Mouse (Mus musculus) c-Kit-positive CD71-positive TER-119-positive erythroid progenitor cells, embryonic 14.5 days (primary cell): ENCODE data around the gene Gbf1.

Experiments
- DNase-seq: peaks from one replicate; pipeline ENCODE4 v3.0.0-alpha.2; 2013; ENCODE audit warnings: low spot score

The Gbf1 gene

GRCm38 (mm10) chr19:46302551-46302950 lies 150.2 kb downstream of the Gbf1 start:
- DNase-seq, result no peak

DNA sequence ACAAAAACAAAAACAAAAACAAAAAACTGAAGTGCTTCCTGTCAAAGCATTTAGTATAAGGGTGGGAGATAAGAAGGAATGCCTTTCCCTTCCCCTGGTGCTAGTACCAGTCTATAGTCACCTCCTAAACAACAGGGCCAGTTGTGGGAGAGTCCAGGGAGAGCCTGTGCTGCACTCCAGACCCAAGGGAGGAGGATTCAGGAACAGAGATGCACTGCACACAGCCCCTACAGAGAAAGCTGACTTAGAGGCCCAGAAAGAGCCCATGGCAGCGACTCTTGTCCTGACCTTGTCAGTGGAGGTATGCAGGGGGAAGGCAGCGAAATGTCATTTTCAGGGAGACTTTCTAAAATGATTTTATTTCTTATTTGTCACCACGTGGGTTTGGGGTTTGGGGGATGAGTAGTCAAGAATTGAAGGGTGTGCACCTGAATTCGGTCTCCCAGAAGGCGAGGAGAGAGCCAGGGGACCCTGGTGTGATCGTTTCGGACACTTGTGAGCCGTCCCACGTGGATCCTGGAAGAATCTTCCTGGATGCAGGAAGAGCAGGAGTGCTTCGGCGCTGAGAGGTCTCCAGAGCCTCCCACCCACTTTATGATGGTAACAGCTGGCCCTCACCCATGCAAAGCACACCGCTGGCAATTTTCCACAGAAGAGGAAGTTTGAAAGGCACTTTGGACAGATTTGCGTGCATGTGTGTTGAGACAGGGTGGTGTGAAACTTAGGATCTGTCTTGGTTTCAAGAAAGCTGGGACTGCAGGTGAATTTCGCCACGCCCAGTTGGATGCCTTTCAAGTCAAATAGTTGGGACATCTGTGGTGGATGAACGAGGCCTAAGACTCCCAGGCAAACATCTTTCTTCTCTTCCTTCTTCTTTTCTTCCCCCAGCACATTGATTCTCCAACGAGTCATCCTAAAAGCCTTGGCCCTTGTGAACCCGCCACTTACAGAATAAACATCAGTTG lies 151.2 kb downstream of the Gbf1 start:
- no peak for DNase-seq

GRCm38 (mm10) chr19:46304216-46304841 lies 152.0 kb downstream of the Gbf1 start, which contains the start of gene Nfkb2:
Gene Nfkb2 (plus strand): TSS chr19:46304320.
- DNase-seq, result peak; percentile 91

DNA sequence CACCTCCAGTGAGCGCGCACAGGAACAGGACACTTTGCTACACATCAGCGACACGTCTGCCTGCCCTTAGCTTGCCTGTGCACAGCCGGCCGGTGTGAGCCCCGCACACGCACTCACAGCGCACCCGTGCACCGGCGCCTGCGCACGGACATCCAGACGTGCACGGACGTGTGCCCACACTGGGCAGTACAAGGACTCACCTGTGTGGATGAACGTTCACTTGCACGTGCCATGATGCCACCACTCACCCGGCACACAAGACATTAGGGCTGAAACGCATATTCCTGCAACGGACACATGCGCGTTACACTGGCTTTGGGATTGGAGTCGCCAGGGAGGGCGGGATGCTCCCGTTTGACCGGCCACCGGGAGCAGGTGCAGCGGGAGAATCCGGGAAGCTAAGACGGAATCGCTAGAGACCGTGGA lies 152.6 kb downstream of the Gbf1 start:
- no peak for DNase-seq

GRCm38 (mm10) chr19:46305432-46306267 lies 153.3 kb downstream of the Gbf1 start:
- DNase-seq, result peak; percentile 89

DNA sequence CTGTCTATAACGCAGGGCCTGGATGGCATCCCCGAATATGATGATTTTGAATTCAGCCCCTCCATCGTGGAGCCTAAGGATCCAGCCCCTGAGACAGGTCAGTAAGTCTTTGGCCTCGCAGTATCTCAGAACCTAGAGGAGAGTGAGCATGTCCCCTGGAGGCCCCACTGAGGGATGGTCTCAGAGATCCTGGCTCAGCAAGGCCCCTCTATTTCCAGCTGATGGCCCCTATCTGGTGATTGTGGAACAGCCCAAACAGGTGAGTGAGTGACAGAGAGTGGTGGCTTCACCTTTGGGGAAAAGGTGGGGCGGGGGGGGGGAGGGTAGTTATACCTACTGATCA lies 153.9 kb downstream of the Gbf1 start:
- DNase-seq, result no peak

DNA sequence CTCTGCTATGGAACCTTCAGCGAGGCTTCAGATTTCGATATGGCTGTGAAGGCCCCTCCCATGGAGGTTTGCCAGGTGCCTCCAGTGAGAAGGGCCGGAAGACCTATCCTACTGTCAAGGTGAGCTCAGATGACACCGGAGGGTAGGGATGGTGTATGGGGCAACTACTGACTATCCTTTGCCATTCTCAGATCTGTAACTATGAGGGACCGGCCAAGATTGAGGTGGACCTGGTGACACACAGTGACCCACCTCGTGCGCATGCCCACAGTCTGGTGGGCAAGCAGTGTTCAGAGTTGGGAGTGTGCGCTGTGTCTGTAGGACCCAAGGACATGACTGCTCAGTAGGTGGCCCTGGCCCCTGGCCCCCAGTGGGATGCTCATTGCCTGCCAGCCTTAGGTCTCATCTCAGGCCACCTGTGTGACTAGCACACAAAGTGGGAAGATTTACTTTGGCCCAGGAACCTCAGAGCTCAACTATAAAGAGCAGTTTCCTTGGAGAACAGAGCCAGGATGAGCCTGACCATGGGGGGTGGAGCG lies 154.5 kb downstream of the Gbf1 start:
- no peak for DNase-seq

DNA sequence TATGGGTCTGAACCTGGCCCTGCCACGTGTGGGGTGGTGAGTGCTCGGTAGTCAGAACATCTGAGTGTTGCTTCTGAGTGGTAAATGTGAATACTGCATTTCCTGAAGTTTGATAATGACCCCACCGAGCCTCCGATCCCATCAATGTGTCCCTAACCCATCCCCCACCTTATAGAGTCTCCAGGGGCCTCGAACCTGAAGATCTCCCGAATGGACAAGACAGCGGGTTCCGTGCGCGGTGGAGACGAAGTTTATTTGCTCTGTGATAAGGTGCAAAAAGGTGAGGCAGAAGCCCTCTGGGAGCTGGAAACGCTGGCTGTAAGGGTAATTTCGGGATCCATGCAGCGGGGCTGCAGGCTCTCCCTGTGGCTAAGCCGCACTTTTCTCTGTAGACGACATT lies 155.5 kb downstream of the Gbf1 start:
- no peak for DNase-seq

DNA sequence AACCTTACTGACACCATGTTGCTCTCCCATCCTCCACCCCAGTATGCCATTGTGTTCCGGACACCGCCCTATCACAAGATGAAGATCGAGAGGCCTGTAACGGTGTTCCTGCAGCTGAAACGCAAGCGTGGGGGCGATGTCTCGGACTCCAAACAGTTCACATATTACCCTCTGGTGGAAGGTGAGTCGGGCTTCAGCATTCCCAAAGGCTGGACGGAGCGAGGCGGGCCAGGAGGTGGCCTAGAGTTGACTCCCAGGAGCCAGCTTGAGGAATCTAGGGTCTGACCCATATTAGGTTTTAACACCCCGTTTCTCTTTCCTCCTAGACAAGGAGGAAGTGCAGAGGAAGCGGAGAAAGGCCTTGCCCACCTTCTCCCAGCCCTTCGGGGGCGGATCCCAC lies 156.0 kb downstream of the Gbf1 start:
- no peak for DNase-seq

DNA sequence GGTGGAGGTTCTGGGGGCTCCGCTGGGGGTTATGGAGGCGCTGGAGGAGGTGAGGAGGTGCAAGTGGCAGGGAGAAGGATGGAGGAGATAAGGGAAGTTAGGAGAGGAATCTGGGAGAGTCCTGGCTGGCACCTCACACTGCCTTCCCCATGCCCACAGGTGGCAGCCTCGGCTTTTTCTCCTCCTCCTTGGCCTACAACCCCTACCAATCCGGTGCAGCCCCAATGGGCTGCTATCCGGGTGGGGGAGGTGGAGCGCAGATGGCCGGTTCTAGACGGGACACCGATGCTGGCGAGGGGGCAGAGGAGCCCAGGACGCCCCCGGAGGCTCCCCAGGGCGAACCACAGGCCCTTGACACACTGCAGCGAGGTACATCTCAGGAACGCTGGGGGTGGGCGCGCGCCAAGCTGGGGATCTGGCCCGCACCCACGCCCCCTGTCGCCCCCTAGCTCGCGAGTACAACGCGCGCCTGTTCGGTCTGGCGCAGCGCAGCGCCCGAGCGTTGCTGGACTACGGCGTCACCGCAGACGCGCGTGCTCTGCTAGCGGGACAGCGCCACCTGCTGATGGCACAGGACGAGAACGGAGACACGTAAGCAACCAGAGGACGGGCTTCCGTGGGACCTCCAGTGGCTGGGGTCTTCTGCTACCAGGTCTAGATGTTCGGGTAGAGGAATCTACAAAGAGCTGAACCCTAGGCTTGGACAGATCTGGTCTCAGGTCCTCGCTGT lies 156.6 kb downstream of the Gbf1 start:
- peak; percentile 74 for DNase-seq

- no peak for DNase-seq
These were observed 157.5 kb downstream of the Gbf1 start for GRCm38 (mm10) chr19:46309651-46310305.

- no peak for DNase-seq
These were observed 158.1 kb downstream of the Gbf1 start for GRCm38 (mm10) chr19:46310312-46310865.

GRCm38 (mm10) chr19:46311341-46311740 lies 159.0 kb downstream of the Gbf1 start:
- DNase-seq, result no peak

DNA sequence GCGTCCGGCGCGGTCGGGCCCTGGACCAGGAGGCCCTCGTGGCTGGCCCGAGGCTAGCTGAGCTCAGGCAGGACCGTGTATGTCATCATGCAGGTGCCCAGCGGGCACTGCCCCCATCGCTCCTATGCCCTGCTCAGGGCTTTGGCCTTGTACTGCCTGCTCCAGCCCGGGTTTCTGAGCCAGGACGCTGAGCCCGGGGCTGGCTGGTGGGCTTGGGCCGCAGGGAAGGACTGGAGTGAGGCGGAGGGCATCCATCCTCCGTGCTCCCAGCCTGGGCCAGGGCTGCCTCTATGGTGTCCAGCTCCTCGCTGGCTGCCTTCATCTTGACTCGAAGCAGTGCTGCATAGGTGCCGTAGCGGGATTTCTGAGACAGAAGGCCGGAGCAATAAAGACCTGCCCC lies 160.3 kb downstream of the Gbf1 start:
- no peak for DNase-seq

DNA sequence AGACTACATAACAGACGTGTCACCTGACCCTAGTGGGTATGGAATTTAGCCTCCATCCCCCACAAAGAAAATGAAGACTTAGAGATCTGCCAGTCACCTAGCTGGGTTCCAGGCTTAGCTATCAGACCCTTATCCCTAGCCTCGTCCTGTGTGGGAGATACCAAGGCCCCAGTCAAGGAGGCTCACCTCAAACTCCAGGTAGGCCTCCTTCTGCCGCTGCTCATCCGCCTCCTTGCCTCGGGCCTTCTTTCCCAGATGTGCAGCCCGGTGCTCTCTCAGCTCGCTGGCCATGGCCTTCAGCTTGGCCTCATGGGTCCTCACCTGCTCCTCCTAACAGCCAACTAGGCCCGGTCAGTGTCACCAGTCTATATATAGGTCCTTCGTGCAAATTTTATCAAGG lies 160.8 kb downstream of the Gbf1 start:
- DNase-seq, result no peak

- no peak for DNase-seq
These were observed 161.3 kb downstream of the Gbf1 start for GRCm38 (mm10) chr19:46313591-46313990.

- no peak for DNase-seq
These were observed 161.9 kb downstream of the Gbf1 start for GRCm38 (mm10) chr19:46314151-46314601.

GRCm38 (mm10) chr19:46314872-46315742 lies 162.8 kb downstream of the Gbf1 start:
- DNase-seq, result peak; percentile 86
